Mouse (Mus musculus): ENCODE measurements around the gene Chd9. TPM values are rescaled to one million over a fixed set of nuclear protein-coding genes. Genes with fewer than 3 reads are reported as not detected.
A peak's percentile ranks its signal among the peaks of the same experiment; 100 is the strongest.
"Not testable (repeated sequence)": the region's sequence is repeated elsewhere in the genome, so short reads cannot be mapped to it uniquely, and the experiment has no call there.

The Chd9 gene
- total RNA-seq, 2 experiments from 2014 or later: 38.8 to 72.8 TPM

- DNase-seq: no peak
Measured at GRCm38 (mm10) chr8:90906922-90907321, 78.8 kb downstream of the Chd9 start.

- DNase-seq: no peak
Measured at GRCm38 (mm10) chr8:90907516-90907847, 79.3 kb downstream of the Chd9 start.

GRCm38 (mm10) chr8:90907848-90908551, 79.8 kb downstream of the Chd9 start:
- DNase-seq: peak; percentile 99

- peak; percentile 67 for DNase-seq
Measured at GRCm38 (mm10) chr8:90908580-90909471, 80.7 kb downstream of the Chd9 start.

GRCm38 (mm10) chr8:90923158-90923905, 95.2 kb downstream of the Chd9 start:
- no peak for DNase-seq

- DNase-seq: no peak
Measured at GRCm38 (mm10) chr8:90928412-90928811, 100.3 kb downstream of the Chd9 start.

GRCm38 (mm10) chr8:90930125-90930524, 102.0 kb downstream of the Chd9 start:
- not testable (repeated sequence) for DNase-seq

GRCm38 (mm10) chr8:90932934-90933333, 104.8 kb downstream of the Chd9 start:
- DNase-seq: no peak

- no peak for DNase-seq
Measured at GRCm38 (mm10) chr8:90934786-90935185, 106.6 kb downstream of the Chd9 start.

- DNase-seq: no peak
Measured at GRCm38 (mm10) chr8:90936840-90937239, 108.7 kb downstream of the Chd9 start.

GRCm38 (mm10) chr8:90938352-90938930, 110.3 kb downstream of the Chd9 start:
- DNase-seq: no peak

- no peak for DNase-seq
Measured at GRCm38 (mm10) chr8:90939867-90940266, 111.7 kb downstream of the Chd9 start.

GRCm38 (mm10) chr8:90943770-90944169, 115.6 kb downstream of the Chd9 start:
- DNase-seq: no peak

- peak; percentile 72 for DNase-seq
Measured at GRCm38 (mm10) chr8:90954802-90955760, 126.9 kb downstream of the Chd9 start.

- no peak for DNase-seq
Measured at GRCm38 (mm10) chr8:90955761-90956136, 127.6 kb downstream of the Chd9 start.

GRCm38 (mm10) chr8:90956390-90956789, 128.2 kb downstream of the Chd9 start:
- no peak for DNase-seq

- no peak for DNase-seq
Measured at GRCm38 (mm10) chr8:90957711-90958110, 129.6 kb downstream of the Chd9 start.

GRCm38 (mm10) chr8:90959721-90960120, 131.6 kb downstream of the Chd9 start:
- DNase-seq: no peak

- DNase-seq: peak; percentile 20
Measured at GRCm38 (mm10) chr8:90961603-90962002, 133.5 kb downstream of the Chd9 start.

GRCm38 (mm10) chr8:90964044-90964443, 135.9 kb downstream of the Chd9 start:
- no peak for DNase-seq

All from gastrocnemius, postnatal 25 days (tissue).